Mouse (Mus musculus): ENCODE measurements around the gene Slamf6. TPM values are rescaled to one million over a fixed set of nuclear protein-coding genes. Genes with fewer than 3 reads are reported as not detected.
"Not testable (repeated sequence)": the region's sequence is repeated elsewhere in the genome, so short reads cannot be mapped to it uniquely, and the experiment has no call there.

The Slamf6 gene
- total RNA-seq, 2 experiments from 2014 or later = not detected

DNA sequence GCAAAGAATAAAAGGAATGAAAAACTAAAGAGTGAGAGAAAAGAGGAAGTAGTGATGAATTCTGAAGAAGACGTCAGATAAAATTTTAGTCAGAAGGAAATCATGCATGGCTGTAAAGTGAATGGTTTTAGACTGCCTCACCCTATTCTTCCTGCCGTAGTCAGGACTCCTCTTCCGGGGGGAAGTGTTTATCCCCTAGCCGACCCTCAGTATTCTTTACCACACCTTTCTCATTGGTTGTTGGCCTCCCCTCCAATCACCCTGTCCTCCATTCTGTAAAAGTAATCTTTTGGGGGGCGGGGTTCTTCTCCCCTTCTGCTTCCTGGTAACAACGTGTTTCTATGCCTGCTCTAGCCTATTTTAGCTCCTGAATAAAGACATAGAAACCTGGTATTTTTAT, 37.8 kb downstream of the Slamf6 start:
- no peak for DNase-seq (ENCODE audit: low spot score in 2 of 2)

DNA sequence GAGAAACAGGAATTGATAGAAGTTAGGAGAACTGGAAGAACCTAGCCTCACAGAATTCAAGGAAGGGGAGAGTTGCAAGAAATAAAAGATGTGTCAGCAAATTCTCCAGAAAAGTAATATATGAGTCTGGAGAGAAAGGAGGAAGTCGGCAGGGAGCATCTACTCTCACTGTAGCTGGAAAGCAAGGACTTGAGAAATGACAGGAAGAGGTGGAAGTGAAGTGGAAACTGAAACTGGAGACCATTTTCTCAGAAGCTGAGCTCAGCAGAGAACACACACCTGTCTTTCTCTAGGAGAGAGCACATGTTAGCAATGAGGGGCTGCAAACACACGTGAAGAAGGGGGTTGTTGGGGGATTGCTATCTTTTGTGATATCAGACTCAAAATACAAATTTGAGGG, 40.1 kb downstream of the Slamf6 start:
- DNase-seq (ENCODE audit: low spot score in 2 of 2) = no peak

DNA sequence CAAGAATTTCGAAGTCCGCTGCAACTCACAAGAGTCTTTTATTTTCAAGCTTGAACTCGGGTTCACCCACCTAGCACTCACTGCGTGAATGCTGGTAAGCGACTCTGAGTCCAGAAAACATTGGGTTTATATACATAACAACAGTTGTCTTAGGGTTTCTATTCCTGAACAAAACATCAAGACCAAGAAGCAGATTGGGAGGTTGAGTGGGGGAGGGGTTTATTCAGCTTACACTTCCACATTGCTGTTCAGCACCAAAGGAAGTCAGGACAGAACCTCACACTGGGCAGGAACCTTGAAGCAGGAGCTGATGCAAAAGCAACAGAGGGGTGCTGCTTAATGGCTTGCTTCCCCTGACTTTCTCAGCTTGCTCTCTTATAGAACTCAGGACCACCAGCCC, 43.4 kb downstream of the Slamf6 start:
- DNase-seq (ENCODE audit: low spot score in 2 of 2) = no peak

DNA sequence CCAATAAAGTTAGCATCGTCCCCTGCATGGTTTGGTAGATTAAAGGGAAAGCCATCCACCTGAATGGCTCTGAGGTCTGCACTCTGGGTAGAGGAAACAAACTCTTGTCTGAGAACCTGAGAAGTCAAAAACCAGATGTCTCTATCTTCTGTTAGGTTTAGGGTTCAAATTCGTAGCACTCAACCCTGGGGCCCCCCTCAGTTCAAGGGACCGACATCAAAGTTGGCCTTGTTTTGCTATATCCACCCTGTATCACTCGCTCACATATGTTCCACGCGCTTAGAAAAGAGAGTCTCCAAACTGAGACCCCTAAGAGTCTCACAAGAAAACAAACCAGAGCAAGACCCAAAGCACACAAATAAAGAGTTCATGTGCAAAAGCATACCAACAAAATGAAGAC, 44.4 kb downstream of the Slamf6 start:
- no peak for DNase-seq (ENCODE audit: low spot score in 2 of 2)

DNA sequence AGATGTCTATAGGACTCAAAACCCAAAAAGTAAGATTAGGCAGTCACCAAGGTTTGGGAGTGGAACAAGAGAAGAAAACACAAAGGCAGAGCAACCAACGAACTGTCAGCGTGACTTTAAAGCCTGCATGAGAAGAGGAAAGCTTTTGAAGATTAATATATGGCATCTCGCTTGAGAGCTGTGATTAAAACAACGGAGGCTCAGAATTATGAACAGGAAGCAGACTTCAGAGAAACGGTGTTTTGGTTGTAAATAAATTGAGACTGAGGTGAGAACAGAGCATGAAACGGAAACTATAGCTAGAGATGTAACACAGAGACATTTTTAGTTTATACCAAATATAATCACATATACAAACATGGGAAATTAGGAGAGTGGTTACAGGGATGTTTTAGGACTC, 46.3 kb downstream of the Slamf6 start:
- no peak for DNase-seq (ENCODE audit: low spot score in 2 of 2)

DNA sequence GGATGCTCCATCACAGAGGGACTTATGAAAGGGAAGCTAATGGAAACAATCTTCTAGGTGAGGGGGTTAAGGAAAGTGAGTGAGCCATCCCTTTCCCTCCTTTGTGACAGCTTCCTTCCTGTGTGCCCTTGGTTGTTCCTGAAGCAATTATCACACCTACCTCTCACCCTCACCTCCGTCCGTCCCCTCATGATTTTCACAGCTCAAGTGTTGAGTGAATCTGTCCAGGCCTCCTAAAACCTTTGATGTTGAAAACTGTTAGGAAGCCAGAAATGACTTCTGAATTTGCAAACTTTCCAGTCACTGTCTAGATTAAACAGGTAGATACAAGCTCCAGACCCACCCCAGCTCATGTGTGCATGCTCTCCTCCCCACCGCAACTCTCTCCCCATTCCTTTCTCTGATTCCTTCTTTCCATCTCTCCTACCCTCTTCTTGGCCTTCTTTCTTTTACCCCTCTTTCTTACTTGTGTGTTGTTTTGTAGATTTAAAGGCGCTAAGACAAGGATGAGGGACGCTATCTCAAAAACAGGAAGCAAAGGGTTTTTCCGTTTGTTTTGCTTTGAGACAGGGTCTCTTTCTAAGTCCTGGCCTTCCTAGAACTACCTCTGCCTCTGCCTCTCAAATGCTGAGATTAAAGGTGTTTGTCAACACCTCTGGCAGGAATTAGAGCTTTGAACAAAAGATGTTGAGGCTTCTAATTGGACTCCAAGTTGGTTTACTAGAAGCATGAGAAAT, 48.9 kb downstream of the Slamf6 start:
- no peak for DNase-seq (ENCODE audit: low spot score in 2 of 2)

DNA sequence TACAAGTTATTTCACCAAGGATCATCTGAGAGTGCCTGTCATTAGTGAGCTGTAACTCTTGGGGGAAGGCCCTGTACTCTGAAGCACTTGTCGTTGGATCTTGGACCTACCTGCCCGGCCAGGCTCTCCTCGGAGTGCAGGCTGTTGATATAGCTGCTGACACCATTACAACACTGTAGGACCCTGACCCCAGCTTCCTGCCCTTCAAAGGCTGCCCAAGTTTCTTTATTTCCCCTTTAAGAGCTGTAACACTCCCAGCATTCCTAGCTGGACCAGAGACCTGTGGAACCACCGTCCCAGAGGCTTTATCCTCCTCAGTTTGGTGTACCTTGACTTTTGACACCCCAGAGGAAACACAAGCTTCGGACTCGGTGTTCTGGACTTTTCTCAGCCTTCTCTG, 51.9 kb downstream of the Slamf6 start:
- DNase-seq (ENCODE audit: low spot score in 2 of 2) = no peak

DNA sequence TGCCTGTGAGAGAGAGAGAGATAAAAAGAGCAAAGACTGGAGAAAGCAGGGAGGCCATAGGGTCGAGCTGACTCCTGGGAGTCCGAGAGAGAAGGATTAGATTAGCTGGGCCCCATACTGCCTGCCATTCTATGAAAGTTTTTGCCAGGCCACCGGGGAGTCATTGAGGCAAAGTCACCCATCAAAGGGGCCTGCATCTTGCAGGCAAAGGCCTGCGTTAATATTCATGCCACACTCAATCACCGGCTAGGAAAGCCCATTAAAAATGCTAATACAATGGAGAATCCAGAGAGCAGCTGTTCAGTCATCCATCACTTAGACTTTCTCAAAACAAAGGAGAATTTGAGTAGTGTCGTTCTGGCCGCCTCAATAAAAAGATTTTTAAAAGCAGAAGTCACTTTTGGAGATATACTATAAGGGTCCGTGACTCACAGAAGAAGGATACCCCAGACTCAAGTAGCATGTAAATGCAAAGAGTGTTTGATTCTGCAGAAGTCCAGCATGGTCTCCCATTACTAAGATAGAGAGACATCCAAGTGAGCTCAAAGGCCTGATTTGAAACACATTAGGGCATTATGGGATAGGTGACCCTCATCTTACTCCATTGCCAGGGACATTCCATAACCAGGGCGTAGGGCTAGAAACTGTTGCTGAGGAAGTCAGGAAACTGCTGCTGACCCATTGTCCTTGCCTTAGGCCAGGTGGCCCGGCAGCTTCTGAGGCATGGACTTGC, 53.7 kb downstream of the Slamf6 start:
- DNase-seq (ENCODE audit: low spot score in 2 of 2) = no peak

DNA sequence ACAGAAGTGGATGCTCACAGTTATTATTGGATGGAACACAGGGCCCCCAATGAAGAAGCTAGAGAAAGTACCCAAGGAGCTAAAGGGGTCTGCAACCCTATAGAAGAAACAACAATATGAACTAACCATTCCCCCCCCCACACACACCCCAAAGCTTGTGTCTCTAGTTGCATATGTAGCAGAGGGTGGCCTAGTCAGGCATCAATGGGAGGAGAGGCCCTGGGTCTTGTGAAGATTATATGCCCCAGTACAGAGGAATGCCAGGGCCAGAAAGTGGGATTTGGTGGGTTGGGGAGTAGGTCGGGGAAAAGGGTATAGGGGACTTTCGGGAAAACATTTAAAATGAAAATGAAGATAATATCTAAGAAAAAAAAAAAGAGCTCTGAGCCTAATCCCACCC, 57.0 kb downstream of the Slamf6 start:
- not testable (repeated sequence) for DNase-seq (ENCODE audit: low spot score in 2 of 2)

DNA sequence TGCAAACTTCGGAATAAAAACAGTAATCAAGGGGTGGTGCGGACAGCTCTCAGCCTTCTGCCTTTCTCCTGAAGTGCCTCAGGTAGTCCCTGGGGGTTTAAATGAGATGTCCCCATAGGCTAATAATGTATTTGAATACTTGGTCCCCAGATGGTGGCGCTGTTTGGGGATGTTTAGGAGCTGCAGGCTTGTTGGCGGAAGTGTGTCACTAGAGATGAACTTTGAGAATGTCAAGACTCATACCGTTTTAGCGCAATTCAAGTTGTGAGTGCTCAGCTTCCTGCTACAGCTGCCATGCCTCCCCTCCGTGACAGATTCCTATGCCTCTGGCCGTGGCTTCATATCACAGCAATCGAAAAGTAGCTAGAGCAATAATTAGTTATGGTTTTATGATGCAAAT, 58.1 kb downstream of the Slamf6 start:
- DNase-seq (ENCODE audit: low spot score in 2 of 2) = no peak

DNA sequence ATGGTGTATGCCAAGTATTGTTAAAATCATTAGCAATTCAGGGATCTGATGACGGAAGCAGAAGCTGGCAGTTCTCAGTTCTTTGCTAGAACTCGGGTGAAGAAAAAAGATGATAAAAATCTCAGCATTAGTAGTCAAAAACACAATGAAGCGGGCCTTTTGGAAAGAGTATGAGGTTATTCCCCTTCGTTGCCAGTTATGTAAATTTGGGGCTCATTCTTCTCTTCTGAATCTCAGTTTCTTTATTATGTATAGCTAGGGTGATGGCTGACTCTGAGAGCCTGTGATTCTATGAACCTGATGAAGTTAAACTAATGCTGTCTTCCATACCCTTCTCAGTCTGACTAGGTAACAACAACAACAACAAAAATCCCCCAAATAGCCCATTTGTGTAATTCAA, 58.5 kb downstream of the Slamf6 start:
- no peak for DNase-seq (ENCODE audit: low spot score in 2 of 2)

DNA sequence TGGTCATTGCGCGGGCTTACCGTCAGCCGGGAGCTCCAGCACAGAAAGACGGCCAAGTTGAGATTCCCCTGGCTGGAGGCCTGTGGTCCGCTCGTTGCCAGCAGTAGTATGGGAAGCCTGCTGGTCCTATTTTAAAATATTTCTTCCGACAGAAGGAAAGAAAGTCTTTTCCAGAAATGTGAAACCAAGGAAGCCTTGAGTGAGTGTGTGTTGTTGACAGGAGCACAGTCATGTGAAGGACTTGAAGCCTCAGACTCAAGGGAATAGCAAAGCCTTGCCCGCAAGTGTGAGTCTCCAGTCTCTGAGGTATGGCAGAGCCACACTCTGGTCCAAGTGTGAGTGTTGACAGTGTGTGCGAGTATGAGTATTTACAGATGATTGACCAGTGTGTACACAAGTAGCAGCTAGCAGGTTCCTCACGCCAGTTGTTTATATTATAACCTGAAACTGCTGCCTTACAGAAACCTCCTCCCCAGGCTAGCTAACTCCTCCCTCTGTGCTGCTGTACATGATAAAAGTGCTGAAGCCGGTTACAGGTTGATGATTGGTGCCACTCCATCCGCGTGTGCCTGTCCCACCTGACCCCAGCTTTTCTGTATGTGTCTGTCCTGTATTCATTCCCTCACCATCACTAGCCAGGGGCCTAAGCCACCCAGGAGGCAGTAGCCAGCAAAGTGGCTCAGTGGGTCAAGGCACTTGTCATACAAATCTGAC, 59.7 kb downstream of the Slamf6 start:
- no peak for DNase-seq (ENCODE audit: low spot score in 2 of 2)

DNA sequence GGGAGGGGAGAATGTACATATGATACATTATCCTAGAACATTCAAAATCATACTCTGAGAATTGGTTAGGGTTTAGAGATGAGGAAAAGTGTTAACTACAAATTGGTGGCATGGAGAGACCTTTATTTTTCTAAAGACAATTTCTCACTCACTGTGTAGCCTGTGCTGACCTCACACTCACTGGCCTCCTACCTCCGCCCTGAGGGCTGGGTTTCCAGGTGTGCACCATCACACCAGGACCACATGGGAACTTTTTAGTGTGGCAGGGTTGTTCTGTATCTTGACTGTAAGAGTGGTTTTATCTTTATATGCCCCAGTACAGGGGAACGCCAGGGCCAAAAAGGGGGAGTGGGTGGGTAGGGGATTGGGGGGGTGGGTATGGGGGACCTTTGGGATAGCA, 60.6 kb downstream of the Slamf6 start:
- DNase-seq (ENCODE audit: low spot score in 2 of 2) = no peak

DNA sequence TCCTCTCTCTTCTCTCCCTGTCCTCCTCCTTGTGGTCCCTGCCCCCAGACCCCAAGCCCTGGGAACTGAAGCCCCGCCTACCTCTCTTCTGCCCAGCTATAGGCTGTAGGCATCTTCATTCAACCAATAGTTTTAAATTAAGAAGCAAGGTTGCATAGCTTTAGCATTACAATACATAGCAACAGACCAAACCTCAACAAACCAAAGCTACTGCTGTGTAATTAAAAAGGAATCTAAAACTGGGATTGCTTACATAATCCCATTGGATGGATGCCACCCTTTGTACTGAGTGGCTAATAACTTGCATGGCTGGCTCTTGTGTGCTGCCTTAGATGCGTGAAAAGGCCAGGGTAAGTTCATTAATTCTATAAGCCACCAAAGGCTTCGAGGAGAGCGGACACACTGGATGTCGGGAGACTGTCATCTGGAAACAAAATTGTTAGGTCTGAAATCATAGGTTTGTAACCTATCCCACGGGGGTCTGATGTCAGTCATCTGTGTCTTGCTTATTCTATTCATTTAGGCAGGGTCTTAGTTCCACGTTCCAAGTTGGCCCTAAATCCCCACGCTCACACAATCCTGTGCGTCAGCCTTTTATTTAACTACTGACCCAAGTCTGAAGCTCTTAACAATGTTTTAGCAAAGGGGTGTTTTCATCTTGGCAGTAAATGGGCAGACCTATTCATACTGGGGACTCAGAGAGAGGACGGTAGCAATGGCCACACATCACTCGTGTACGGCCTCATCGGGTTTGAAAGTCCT, 62.8 kb downstream of the Slamf6 start:
- peak in 1 of 2 experiments; percentile 40 for DNase-seq (ENCODE audit: low spot score in 2 of 2)

DNA sequence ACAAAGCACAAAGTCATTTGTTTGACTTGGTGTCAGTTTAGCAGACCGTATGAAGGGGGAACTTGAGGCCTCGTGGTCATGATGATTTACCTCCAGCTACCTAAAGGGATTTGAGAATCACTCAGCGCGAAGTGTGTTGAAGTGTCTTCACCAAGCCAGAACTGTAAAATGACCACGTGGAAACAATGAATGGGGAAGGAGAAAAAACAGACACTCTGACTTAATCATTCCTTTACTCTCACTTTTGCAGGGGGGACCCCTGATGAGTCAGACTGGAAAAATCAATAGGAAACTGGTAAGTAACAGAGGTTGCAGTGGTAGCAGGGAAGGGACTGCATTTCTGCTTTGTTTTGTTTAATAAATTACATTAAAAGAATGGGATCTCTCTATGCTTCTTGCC, 64.9 kb downstream of the Slamf6 start:
- no peak for DNase-seq (ENCODE audit: low spot score in 2 of 2)

DNA sequence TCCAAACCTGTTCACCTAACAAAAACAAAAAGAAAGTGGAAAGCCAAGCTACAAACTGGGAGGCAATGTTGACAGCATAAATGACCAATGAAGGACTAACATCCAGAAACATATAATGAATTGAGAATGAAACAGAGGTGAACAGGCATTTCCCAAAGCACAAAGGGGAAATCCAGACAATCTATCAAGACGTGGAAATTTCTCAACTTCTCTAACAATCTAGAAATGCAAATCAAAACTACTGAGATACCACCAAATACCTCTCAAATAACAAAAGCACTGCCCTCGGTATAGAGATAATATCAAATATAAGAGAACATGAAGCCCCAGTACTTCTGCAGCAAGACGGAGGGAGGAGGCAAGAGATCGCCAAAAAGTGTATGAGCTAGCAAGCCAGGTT, 65.4 kb downstream of the Slamf6 start:
- no peak for DNase-seq (ENCODE audit: low spot score in 2 of 2)

DNA sequence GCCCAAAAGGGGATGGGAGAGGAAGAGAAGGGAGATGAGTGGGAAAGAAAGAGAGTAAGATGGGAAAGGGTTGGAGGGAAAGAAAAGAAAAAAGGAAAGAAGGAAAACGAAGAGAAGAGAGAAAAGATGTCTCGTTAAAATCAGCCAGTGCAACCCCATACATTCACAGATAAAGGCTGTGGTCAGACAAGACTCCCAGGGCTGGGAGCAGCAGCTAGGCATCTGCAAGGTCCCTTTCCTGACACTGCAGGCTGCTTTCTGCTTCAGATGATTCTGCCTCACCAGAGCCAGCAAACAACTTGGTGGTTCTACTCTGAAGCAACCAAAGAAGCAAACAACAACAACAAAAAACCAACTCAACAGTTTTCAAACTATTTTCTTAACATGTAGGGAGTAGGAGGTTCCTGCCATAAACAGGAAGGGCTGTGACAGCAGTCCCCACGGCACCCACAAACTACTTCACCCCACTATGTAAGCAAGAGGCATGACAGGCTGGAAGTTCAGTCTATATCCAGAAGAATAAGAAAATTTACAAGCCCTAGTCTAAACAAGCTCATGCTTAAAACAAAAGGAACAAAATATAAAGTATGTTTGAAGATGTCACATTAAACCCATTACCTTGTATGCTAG, 66.2 kb downstream of the Slamf6 start:
- DNase-seq (ENCODE audit: low spot score in 2 of 2) = no peak

DNA sequence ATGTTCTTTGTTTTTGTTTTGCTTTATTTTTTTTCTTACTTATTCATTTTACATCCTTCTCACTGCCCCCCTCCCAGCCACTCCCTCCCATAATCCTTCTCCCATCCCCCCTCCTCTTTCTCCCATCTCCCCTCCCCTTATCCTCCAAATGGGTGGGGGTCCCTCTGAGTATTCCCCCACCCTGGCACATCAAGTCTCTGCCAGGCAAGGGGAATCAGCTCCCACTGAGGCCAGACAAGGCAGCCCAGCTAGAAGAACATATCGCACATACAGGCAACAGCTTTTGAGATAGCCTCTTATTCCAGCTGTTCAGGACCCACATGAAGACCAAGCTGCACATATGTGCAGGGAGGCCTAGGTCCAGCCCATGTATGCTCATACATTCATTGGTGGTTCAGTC, 66.8 kb downstream of the Slamf6 start:
- no peak for DNase-seq (ENCODE audit: low spot score in 2 of 2)

DNA sequence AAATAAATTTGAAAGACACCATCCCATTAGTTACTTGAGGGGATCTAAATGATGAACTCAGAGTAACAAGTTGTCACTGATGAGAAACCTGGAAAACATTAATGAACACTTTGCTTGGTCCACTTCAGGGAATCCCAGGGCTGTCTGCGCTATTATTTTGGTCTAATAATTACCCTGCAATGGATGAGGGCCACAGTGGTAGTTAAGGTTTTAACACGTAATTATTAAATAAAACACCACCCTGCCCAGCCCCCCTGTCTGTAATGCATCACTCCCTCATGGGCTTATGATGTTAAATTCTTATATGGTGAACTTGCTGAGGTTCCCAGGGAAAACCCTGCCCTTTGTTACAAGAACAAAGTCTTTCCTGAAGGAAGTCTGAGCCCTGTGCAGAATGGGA, 74.6 kb downstream of the Slamf6 start:
- DNase-seq (ENCODE audit: low spot score in 2 of 2) = no peak

DNA sequence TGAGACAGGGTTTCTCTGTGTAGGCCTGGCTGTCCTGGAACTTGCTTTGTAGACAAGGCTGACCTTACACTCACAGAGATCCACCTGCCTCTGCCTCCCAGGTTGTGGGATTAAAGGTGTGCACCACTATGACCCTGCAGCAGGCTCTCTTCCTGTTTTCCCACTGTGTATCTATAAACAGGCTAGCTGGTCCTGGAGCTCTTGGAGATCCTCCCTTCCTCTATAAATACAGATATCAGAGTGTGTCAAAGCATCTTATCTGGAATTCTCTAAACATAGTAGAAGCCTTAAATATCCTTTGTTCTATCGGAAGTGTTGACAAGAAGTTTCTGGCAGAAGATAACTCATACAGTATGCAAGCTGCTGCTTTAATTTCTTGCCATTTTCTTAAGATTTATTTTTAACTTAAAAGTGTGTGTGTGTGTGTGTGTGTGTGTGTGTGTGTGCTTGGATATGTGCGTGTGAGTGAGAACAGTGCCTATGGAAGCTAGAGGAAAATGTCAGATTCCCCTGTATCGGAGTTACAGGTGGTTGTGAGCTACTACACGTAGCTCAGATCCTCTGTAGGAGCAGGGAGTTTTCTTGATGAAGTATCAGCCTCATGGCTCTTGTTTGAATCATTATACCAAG, 75.7 kb downstream of the Slamf6 start:
- no peak for DNase-seq (ENCODE audit: low spot score in 2 of 2)

DNA sequence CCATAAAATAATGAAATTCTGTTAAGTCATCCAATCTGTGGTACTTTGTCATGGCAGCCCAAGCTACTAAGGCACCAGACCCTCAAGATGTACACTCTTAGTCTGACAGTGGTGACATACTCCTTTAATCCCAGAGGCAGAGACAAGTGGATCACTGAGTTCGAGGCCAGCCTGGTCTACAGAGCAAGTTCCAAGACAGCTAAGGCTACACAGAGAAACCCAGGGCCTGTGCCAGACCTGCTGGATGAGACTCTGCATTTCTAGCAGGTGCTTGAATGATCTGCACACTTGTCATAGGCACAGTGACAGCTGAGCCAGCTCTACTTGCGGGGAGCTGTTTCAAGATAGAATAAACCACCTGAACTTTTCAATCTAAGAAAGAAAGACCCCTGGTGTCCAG, 77.2 kb downstream of the Slamf6 start:
- DNase-seq (ENCODE audit: low spot score in 2 of 2) = no peak

All from layer of hippocampus, postnatal 14 days (tissue).